Mouse (Mus musculus) erythroblast, embryonic 14.5 days (primary cell): ENCODE measurements around the gene Acsm5.

Experiments used
- GATA1 ChIP-seq: IDR thresholded peaks from 2 replicates; pipeline ENCODE4 v1.6.1; 2012; ENCODE audit warnings: low read length, inconsistent platforms, mixed read lengths
- TAL1 ChIP-seq: IDR thresholded peaks from 3 replicates; pipeline ENCODE4 v1.6.1; 2012; ENCODE audit warnings: low read length, inconsistent platforms, mixed read lengths

GRCm38 (mm10) chr7:119519163-119519562 is at the start of gene Acsm5:
- TF ChIP-seq GATA1 = no peak
- no peak for TF ChIP-seq TAL1
